Mouse (Mus musculus) testis, postnatal 14 days (tissue): ENCODE measurements at regions not wholly inside any gene's neighbourhood (a gene's known extent, or its start where the extent isn't known, plus 50 kb on each side); places are given as distances from the start of the nearest gene placed in this dataset.

ENCODE experiments used
- DNase-seq: peaks from one replicate; pipeline ENCODE4 v3.0.0; 2021; ENCODE audit warnings: low spot score

DNA sequence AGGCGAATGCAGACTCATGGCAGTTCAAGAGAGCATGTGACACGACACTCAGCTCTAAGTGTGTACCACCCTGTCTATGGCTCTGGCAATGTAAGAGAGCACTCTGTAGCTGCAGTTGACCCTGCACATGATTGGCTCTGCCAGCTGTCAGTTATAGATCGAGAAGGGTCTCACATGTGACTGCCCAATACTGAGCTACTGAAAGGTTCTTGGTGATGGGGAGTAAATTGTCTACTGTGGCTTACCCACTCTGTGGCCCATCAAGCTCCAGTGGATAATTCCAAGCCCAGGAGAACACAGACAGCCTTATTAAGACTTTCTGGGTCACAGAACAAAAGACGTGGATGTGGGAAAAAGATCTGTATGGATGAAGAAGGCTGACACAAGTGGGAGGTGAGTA is 920.3 kb downstream of the A830018L16Rik start:
- no peak for DNase-seq

DNA sequence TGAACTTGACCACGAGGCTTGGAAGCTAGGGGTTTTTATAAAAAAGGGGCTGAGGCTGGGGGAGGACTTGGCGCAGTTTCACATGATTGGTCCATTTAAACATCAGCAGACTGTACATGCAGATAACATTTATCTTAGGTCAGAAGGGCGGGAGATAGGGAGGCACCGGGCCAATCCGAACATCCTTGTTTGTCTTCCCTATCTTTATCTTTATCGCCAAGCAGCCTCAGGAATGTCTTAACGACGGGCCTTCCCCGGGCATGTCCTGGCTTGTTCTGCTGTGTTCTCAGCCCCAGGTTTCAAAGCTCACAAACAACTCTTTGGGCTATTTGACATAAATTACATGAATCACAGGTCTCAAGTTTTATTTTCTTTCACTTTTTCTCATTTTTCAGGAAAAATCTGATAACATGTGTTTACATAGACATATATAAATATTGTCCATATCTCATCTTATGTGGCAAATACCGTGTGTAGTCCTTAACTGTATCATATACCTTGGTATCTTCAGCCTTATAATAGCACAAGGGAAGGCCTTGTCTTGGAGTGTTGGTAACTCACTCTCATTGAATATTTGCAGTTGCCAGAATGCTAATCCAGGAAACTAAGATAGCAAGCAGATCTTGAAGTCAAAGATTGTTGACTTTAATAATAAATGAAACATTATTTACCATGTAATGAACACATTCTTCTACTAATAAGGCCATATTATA is 931.0 kb downstream of the A830018L16Rik start:
- no peak for DNase-seq

GRCm38 (mm10) chr1:12345439-12345819 is 931.5 kb downstream of the A830018L16Rik start:
- DNase-seq: no peak

- no peak for DNase-seq
Measured at GRCm38 (mm10) chr1:12354531-12354930, 940.6 kb downstream of the A830018L16Rik start.

- no peak for DNase-seq
Measured at GRCm38 (mm10) chr1:12367872-12368271, 954.0 kb downstream of the A830018L16Rik start.

DNA sequence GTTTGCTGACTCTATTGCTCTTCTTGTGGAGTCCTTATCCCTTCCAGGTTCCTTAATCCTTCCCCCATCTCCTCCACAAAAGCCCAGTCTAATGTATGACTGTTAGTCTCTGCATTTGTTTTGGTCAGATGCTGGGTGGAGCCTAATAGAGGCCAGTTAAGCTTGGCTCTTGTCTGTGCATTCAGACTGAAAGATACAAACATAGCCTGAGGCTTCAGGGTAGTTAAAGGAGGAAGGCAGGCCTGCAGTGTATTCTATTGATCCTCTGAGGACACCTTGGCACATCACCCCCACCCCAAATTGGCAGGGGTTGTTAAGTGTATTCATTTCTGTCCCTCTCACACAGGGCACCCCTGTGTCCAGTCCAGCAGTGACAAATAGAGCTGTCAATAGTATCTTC is 959.1 kb downstream of the A830018L16Rik start:
- DNase-seq: no peak

- no peak for DNase-seq
Measured at GRCm38 (mm10) chr1:12398146-12398884, 984.4 kb downstream of the A830018L16Rik start.

GRCm38 (mm10) chr1:12405391-12406270 is 991.7 kb downstream of the A830018L16Rik start:
- no peak for DNase-seq

DNA sequence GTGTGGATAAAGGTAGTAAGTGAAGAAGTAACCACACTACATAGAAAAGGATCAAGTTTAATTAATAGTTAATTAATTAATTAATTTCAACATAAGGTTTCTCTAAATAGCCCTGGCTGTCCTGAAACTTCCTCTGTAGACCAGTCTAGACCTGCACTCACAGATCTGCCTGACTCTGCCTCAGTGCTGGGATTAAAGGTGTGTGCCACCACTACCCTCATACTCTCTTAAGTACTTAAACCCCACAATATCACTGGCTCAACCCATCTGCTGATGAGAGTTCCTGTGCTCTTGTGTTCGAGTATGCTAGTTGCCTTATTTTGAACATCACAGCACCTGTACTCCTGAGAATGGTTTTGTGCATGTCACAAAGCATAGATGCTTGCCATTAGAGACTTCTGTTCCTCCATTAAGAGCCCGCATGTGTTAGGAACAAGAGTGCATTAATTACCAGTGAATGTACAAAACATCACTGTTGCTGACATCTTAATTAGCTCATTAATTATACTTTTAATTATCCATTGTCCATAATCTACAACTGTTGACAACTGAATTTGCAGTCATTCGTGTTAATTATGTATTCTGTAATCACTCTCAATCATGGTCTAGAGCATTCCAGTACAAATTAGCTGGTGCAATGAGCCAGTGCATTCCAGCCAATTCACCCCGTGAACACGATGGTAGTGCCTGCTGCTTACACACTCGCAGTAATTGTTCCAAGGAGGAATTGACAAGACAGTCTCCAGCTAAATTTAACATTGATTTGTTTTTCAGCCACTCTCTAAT is 996.0 kb downstream of the A830018L16Rik start:
- DNase-seq: no peak

- DNase-seq: no peak
Measured at GRCm38 (mm10) chr1:12410524-12410886, 996.6 kb downstream of the A830018L16Rik start.

- DNase-seq: no peak
Measured at GRCm38 (mm10) chr1:12424510-12424909, 1010.6 kb downstream of the A830018L16Rik start.

DNA sequence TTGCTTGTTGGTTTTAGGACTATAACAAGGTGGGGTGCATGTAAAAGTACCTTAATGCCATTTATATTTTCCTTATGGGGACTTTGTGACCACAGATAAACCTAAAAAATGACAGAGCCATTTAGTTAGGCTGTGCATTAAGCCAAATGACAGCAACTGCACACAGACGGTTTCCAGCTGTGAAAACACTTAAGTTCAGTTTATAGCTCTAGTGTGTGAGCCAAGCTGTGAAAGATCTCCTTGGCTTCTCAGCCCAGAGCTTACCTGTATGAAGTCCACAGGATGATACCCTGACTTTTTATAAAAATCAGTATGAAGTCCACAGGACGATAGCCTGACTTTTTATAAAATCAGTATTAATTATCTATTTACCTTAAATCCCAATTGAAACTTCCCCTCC is 1024.0 kb downstream of the A830018L16Rik start:
- no peak for DNase-seq

DNA sequence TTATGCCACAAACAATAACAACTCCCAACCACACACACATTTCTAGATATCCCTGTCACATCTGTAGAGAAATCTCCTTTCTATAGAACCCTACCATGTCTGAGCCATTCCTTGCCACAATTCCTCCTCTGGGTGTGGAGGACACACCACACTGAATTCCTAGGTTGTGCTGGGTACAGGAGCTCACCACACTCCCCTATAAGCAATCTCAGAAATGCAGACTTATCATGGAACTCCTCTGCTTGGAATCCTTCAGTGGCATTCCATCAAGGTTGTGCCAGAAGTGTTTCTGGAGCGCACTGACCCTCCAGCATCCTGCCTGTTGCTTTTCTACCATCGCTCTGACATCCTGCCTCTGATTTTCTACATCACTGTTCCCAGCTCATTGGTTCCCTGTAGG is 1052.3 kb downstream of the A830018L16Rik start:
- no peak for DNase-seq

DNA sequence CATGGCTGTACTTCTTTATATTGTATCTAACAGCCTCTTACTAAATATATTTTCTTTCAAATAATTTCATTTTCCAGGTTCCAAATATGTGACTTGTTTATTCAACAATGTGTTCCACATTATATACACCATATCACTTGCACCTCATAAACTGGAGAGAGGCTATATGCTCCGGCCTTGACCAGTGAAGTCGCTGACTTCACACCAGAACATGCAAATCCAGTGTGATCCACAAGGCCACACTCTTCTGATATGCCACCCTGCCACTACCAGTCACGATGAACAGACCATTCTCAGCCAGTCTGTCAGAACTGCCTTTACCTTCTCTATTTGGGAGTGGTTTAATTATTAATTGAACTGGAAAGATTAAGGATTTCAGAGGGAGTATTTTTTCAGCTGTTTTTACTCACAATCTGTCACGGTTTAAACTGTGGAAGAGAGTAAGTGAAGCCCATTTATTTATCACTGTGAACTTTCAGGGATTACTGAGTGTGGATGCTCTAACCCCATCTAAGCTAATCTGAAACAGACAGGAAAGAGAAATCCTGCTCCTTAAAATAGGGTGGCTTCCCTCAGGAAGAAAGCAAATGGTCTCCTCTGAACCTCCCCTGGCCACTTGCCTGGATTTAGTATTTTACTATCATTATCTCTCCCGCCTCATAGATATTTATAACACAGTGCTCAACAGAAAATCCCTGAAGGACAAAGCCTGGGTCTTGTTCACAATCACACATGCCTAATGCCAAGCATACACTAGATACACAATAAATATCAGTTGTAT is 1065.3 kb downstream of the A830018L16Rik start:
- DNase-seq: no peak

DNA sequence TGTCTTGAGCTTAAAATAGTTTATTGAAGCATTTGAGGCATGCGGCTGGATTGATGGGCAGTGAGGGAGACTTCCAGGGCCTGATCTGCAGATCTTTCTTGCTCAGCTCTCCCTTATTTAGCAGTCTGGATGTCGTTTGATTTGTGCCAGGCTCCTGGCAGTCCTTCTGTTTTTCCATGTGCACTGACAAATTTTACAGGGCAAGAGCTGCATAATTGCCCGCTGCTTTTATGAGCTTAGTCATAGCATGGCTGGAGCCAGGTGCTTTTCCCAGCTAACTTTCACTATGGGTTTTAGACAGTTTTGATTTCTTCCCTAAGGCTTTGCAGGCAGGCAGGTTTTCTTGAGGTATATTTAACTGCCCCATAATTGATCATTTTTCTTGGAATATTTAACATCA is 1086.5 kb downstream of the A830018L16Rik start:
- DNase-seq: no peak

DNA sequence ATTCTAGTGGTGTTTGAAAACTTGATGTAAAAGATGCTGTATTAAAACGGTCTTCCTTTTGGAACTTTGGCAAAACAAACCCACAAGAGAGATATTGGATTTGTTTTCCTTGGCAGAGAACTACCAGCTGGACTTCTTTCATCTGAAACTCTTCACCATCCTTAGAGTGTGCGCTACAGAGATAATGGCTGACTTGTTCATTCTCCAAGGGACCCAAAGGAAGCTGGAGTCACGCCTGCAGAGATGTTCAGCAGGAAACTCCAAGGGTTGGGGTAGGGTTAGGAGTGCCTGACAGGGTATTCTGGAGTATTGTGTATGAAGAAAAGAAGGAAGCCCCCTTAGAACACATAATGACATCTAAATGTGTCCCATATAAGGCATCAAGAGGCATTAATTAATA is 1094.1 kb downstream of the A830018L16Rik start:
- DNase-seq: no peak

GRCm38 (mm10) chr1:12510129-12510816 is 1096.4 kb downstream of the A830018L16Rik start:
- DNase-seq: no peak

DNA sequence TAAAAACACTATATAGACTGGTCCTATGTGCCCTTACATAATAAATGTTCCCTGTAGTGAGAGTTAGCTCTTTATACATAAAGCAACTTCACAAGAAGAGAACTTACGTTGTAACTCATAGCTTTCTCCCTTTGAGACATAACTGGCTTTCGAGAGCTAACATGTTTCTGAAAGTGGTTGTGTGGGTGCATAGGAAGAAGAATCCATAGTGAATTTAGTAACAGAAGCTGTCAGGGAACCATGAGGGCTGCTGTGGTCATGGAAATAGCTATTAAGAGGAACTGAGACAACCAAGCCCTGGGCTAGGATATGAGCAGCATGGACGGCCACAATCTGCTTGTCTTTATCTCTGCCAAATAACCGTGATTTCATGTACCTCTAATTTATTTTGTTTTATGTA is 1105.7 kb downstream of the A830018L16Rik start:
- no peak for DNase-seq

GRCm38 (mm10) chr1:12555859-12556258 is 1142.0 kb downstream of the A830018L16Rik start:
- DNase-seq: no peak

DNA sequence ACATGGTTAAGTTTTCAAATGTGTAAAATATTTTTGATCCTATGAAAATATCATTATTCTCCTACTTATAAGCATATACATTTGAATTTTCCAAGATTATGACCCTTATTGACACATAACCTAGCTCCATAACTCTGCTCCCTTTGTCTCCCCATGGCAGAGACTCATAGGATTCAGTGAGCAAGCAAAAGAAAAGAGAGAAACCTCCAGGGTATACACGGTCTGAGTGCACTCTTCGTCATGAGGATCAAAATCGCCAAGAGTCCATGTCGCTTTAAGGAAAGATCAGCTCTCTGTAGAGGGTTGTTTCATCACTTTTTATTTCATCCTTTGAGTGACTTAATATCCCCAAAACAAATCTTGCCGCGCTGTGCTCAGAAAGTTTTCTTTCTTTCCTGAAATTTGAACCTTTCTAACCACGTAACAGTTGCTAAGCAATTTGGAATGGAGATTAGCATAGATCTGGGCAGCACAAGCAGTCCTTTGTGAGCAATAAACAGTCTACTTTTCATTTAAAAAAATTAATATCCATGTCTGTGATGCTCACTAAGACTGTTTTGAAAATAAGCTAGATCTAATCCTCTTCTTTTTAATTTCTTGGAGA is 1158.0 kb downstream of the A830018L16Rik start:
- DNase-seq: no peak
